Mouse (Mus musculus): ENCODE measurements around the gene Ppm1l.

- TF ChIP-seq CTCF (IDR thresholded peaks at IDR 0.05; ENCODE audit: low read depth) = no peak
- no peak for TF ChIP-seq EP300 (optimal IDR thresholded peaks at IDR 0.05)
Observed at GRCm38 (mm10) chr3:69465751-69466150, 149.1 kb downstream of the Ppm1l start.

Measured in stomach, postnatal 0 days (tissue).